Mouse (Mus musculus) midbrain, embryonic 15.5 days (tissue): ENCODE results near the gene Frmd4a. TPM values are rescaled to one million over a fixed set of nuclear protein-coding genes. Genes with fewer than 3 reads are reported as not detected.

ENCODE experiments used
- ATAC-seq: fragments of 200-750 bp; cut with Nextera tagmentation; replicated peaks from 2 replicates; pipeline ENCODE4 v1.8.0; 2017; ENCODE audit warnings: moderate TSS enrichment
- H3K27ac ChIP-seq: fragments of 300-500 bp; sonication (generic); 2 replicates; pipeline ENCODE4 v1.5.1; 2015; ENCODE audit warnings: mild to moderate bottlenecking, inconsistent platforms
- H3K27me3 ChIP-seq: fragments of 300-500 bp; sonication (generic); replicated peaks from 2 replicates; pipeline ENCODE4 v1.6.1; 2015; ENCODE audit warnings: inconsistent platforms
- H3K36me3 ChIP-seq: fragments of 300-500 bp; sonication (generic); replicated peaks from 2 replicates; pipeline ENCODE4 v1.6.1; 2015; ENCODE audit warnings: inconsistent platforms
- H3K4me1 ChIP-seq: fragments of 300-500 bp; sonication (generic); 2 replicates; pipeline ENCODE4 v1.6.1; 2015; ENCODE audit warnings: inconsistent platforms
- H3K4me2 ChIP-seq: fragments of 300-500 bp; sonication (generic); 2 replicates; pipeline ENCODE4 v1.6.1; 2015; ENCODE audit warnings: inconsistent platforms, mild to moderate bottlenecking, moderate library complexity
- H3K4me3 ChIP-seq: fragments of 300-500 bp; sonication (generic); 2 replicates; pipeline ENCODE4 v1.5.1; 2015; ENCODE audit warnings: mild to moderate bottlenecking, inconsistent platforms
- H3K9ac ChIP-seq: fragments of 300-500 bp; sonication (generic); 2 replicates; pipeline ENCODE4 v1.6.1; 2015; ENCODE audit warnings: mild to moderate bottlenecking, inconsistent platforms
- H3K9me3 ChIP-seq: fragments of 300-500 bp; sonication (generic); 2 replicates; pipeline ENCODE4 v1.6.1; 2016; ENCODE audit warnings: inconsistent platforms
- WGBS: fragments of 180-500 bp; shearing (Covaris S2); methylation state at CpG from one replicate; pipeline ENCODE4 v1.1.7; 2015; ENCODE audit warnings: mixed read lengths; 5-methylcytosine and 5-hydroxymethylcytosine counted together
- polyA plus RNA-seq: library from polyadenylated mRNA; unstranded; fragments of >200 nt; fragmentation: Nextera tagmentation; extraction: Ambion mirVana; gene quantifications from 2 replicates; pipeline ENCODE4 v1.2.1, GENCODE M21; 2015

The Frmd4a gene
- polyA plus RNA-seq, 1 experiment from 2014 or later: 62.7 TPM

GRCm38 (mm10) chr2:4348509-4348908, 331.0 kb downstream of the Frmd4a start:
- Histone ChIP-seq H3K9me3 (no peaks in the 10 kb centered on the region), H3K9ac (no peak overlapping the region), H3K4me1 (peaks cover 11% of the 10 kb centered on the region; the same call in 1 of the 2 replicates), H3K36me3 (no peaks in the 10 kb centered on the region), H3K4me3 (no peak overlapping the region), H3K27ac (no peak overlapping the region), H3K4me2 (no peak overlapping the region), H3K27me3 (no peaks in the 10 kb centered on the region)
- 78% methylated on average over 5 of the region's 5 CpGs for WGBS
- no peak for ATAC-seq

GRCm38 (mm10) chr2:4356812-4357384, 339.4 kb downstream of the Frmd4a start:
- Histone ChIP-seq H3K4me1 (no peaks in the 10 kb centered on the region), H3K9ac (no peak overlapping the region), H3K36me3 (no peaks in the 10 kb centered on the region), H3K4me3 (no peak overlapping the region), H3K9me3 (no peaks in the 10 kb centered on the region), H3K27me3 (no peaks in the 10 kb centered on the region), H3K4me2 (no peak overlapping the region), H3K27ac (no peak overlapping the region)
- ATAC-seq: no peak
- WGBS: 92% methylated on average over 7 of the region's 7 CpGs

GRCm38 (mm10) chr2:4361981-4362834, 344.7 kb downstream of the Frmd4a start:
- Histone ChIP-seq H3K9ac (no peak overlapping the region), H3K36me3 (no peaks in the 10 kb centered on the region), H3K4me2 (no peak overlapping the region), H3K27ac (no peak overlapping the region), H3K9me3 (no peaks in the 10 kb centered on the region), H3K27me3 (no peaks in the 10 kb centered on the region), H3K4me1 (no peaks in the 10 kb centered on the region), H3K4me3 (no peak overlapping the region)
- no peak for ATAC-seq
- WGBS: 83% methylated on average over 9 of the region's 9 CpGs

GRCm38 (mm10) chr2:4364908-4365307, 347.4 kb downstream of the Frmd4a start:
- H3K9ac ChIP-seq: no peak overlapping the region
- no peak overlapping the region for H3K4me3 ChIP-seq
- H3K36me3 ChIP-seq: no peaks in the 10 kb centered on the region
- no peaks in the 10 kb centered on the region; the same call in 1 of the 2 replicates for H3K4me1 ChIP-seq
- no peaks in the 10 kb centered on the region for H3K9me3 ChIP-seq
- 76% methylated on average over 4 of the region's 4 CpGs for WGBS
- no peak overlapping the region for H3K27ac ChIP-seq
- H3K4me2 ChIP-seq: no peak overlapping the region
- ATAC-seq: no peak
- H3K27me3 ChIP-seq: no peaks in the 10 kb centered on the region

- H3K27me3 ChIP-seq: no peaks in the 10 kb centered on the region
- H3K9ac ChIP-seq: no peak overlapping the region
- H3K36me3 ChIP-seq: no peaks in the 10 kb centered on the region
- no peak overlapping the region for H3K27ac ChIP-seq
- 79% methylated on average over 6 of the region's 6 CpGs for WGBS
- no peak overlapping the region for H3K4me2 ChIP-seq
- H3K9me3 ChIP-seq: no peaks in the 10 kb centered on the region
- no peak for ATAC-seq
- H3K4me3 ChIP-seq: no peak overlapping the region
- H3K4me1 ChIP-seq: peaks cover 10% of the 10 kb centered on the region; the same call in 1 of the 2 replicates
Observed at GRCm38 (mm10) chr2:4368544-4368943, 351.0 kb downstream of the Frmd4a start.

GRCm38 (mm10) chr2:4370499-4370898, 353.0 kb downstream of the Frmd4a start:
- Histone ChIP-seq H3K4me3 (no peak overlapping the region), H3K36me3 (no peaks in the 10 kb centered on the region), H3K4me1 (peaks cover 10% of the 10 kb centered on the region; the same call in 1 of the 2 replicates), H3K9ac (no peak overlapping the region), H3K27me3 (no peaks in the 10 kb centered on the region), H3K27ac (0 out of 2 replicates have a peak overlapping the region, but pooled peaks have one; percentile 53), H3K9me3 (no peaks in the 10 kb centered on the region), H3K4me2 (no peak overlapping the region)
- peak; percentile 88 for ATAC-seq
- 49% methylated on average over 7 of the region's 7 CpGs for WGBS

- no peak for ATAC-seq
- H3K27ac ChIP-seq: 0 out of 2 replicates have a peak overlapping the region, but pooled peaks have one; percentile 0
Observed at GRCm38 (mm10) chr2:4371341-4371740, 353.8 kb downstream of the Frmd4a start.

GRCm38 (mm10) chr2:4378844-4379243, 361.3 kb downstream of the Frmd4a start:
- ATAC-seq: no peak
- Histone ChIP-seq H3K9ac (no peak overlapping the region), H3K27me3 (no peaks in the 10 kb centered on the region), H3K4me1 (no peaks in the 10 kb centered on the region), H3K4me3 (no peak overlapping the region), H3K9me3 (no peaks in the 10 kb centered on the region), H3K36me3 (no peaks in the 10 kb centered on the region), H3K27ac (no peak overlapping the region), H3K4me2 (no peak overlapping the region)
- WGBS: 94% methylated on average over 3 of the region's 3 CpGs

More at GRCm38 (mm10) chr2:4371341-4371740, 353.8 kb downstream of the Frmd4a start:
- Histone ChIP-seq H3K9ac (no peak overlapping the region), H3K4me2 (no peak overlapping the region), H3K36me3 (no peaks in the 10 kb centered on the region), H3K4me1 (peaks cover 10% of the 10 kb centered on the region; the same call in 1 of the 2 replicates), H3K27me3 (no peaks in the 10 kb centered on the region), H3K9me3 (no peaks in the 10 kb centered on the region), H3K4me3 (no peak overlapping the region)
- 80% methylated on average over 1 of the region's 1 CpGs for WGBS

GRCm38 (mm10) chr2:4380435-4380834, 362.9 kb downstream of the Frmd4a start:
- ATAC-seq: no peak
- no peaks in the 10 kb centered on the region for H3K36me3 ChIP-seq
- no peaks in the 10 kb centered on the region for H3K4me1 ChIP-seq
- H3K4me3 ChIP-seq: no peak overlapping the region
- H3K4me2 ChIP-seq: no peak overlapping the region
- no peak overlapping the region for H3K27ac ChIP-seq
- no peaks in the 10 kb centered on the region for H3K27me3 ChIP-seq
- no peak overlapping the region for H3K9ac ChIP-seq
- H3K9me3 ChIP-seq: no peaks in the 10 kb centered on the region
- WGBS: 93% methylated on average over 6 of the region's 6 CpGs

GRCm38 (mm10) chr2:4380926-4381325, 363.4 kb downstream of the Frmd4a start:
- no peaks in the 10 kb centered on the region for H3K4me1 ChIP-seq
- 84% methylated on average over 5 of the region's 5 CpGs for WGBS
- ATAC-seq: no peak
- no peak overlapping the region for H3K4me3 ChIP-seq
- H3K27ac ChIP-seq: no peak overlapping the region
- no peaks in the 10 kb centered on the region for H3K36me3 ChIP-seq
- no peaks in the 10 kb centered on the region for H3K9me3 ChIP-seq
- H3K4me2 ChIP-seq: no peak overlapping the region
- no peak overlapping the region for H3K9ac ChIP-seq
- H3K27me3 ChIP-seq: no peaks in the 10 kb centered on the region

- H3K9me3 ChIP-seq: no peaks in the 10 kb centered on the region
- no peak for ATAC-seq
- no peak overlapping the region for H3K4me3 ChIP-seq
- no peak overlapping the region for H3K27ac ChIP-seq
- H3K36me3 ChIP-seq: no peaks in the 10 kb centered on the region
- H3K27me3 ChIP-seq: no peaks in the 10 kb centered on the region
- H3K9ac ChIP-seq: no peak overlapping the region
- H3K4me1 ChIP-seq: peaks cover 7% of the 10 kb centered on the region; the same call in 1 of the 2 replicates
- WGBS: 21% methylated on average over 6 of the region's 6 CpGs
- H3K4me2 ChIP-seq: no peak overlapping the region
Observed at GRCm38 (mm10) chr2:4386468-4386867, 369.0 kb downstream of the Frmd4a start.

GRCm38 (mm10) chr2:4389330-4389729, 371.8 kb downstream of the Frmd4a start:
- no peak overlapping the region for H3K4me2 ChIP-seq
- H3K4me1 ChIP-seq: peaks cover 9% of the 10 kb centered on the region; the same call in 1 of the 2 replicates
- H3K9me3 ChIP-seq: no peaks in the 10 kb centered on the region
- H3K9ac ChIP-seq: no peak overlapping the region
- H3K27me3 ChIP-seq: no peaks in the 10 kb centered on the region
- no peak overlapping the region for H3K4me3 ChIP-seq
- 22% methylated on average over 6 of the region's 6 CpGs for WGBS
- H3K36me3 ChIP-seq: no peaks in the 10 kb centered on the region
- ATAC-seq: no peak
- no peak overlapping the region for H3K27ac ChIP-seq
